Mouse (Mus musculus): ENCODE measurements around the gene Adcy7.

Gene Adcy7

GRCm38 (mm10) chr8:88273051-88273430, 838 bp downstream of the Adcy7 start:
- DNase-seq (ENCODE audit: low read depth, low spot score) = no peak

DNA sequence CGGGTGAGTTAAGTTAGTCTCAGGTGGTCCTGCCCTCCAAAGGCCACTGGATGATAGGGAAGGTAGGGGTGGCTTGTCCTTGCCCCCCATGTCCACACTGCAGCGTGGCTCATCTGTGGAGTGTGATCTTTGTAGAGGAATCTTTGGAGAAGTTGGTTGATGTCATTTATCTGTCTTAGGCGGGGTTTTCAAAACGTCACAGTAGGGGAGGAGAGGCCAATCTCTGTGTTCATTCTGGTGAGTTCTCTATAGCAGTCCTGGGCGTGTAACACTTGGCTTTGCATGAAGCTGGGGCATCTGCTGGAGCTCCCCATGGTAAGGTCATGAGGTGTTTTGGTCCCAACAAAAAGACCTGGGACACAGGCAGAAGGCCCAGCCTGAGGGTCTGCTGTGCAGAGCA, 1.9 kb downstream of the Adcy7 start:
- no peak for DNase-seq (ENCODE audit: low read depth, low spot score)

DNA sequence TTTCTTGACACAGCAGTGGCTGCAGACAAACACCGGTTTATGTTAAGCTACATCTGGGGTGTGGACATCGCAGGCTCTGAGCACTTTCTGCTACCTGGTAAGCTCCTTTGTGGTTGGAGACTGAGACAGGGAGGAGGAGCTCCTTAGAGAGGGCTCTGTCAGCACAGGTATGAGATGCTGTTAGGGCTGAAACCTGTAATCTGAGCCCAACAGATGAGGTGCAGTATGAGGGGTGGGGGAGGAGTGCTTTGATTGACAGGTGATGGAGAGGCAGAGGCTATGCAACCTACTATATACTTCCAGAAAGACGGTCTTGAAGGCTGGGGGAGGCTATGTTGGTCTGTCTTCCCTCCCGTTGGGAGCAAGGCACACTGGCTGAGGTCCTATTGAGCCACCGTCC, 7.0 kb downstream of the Adcy7 start:
- no peak for DNase-seq (ENCODE audit: low read depth, low spot score)

DNA sequence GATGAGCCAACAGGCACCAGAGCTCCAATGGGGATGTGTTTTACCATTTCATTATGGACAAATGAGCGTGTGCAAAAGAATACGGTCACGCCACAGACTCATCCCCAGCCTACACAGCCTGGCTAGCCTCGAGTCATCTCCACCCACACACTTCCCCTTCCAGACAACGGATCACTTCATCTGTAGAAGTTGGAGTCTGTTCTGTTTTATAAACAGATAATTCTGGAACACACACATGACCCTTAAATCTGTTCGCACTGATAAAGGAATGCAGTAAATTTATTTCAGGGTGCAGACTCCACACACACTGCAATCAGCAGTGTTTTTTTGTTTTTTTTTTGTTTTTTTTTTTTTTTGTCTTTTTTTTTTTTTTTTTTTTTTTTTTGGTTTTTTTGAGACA, 7.5 kb downstream of the Adcy7 start:
- peak; percentile 50 for DNase-seq (ENCODE audit: low read depth, low spot score)

DNA sequence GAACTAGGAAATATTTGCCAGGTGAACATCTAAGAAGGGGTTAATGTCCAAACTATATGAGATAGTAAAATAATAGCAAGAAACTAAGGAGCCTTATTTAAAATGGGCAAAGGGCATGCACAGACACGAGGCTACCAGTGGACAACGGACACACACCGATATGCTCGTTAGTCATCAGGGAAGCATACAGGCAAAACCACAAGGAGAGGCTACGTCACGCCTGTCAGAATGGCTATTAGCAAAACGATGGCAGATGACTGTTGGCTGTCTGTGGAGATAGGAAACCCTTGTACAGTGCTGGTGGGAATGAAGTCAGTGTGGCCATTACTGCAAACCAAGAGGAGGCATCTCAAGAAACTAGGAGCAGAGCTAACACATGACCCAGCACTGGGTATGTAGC, 8.7 kb downstream of the Adcy7 start:
- DNase-seq (ENCODE audit: low read depth, low spot score) = no peak

- no peak for DNase-seq (ENCODE audit: low read depth, low spot score)
Measured at GRCm38 (mm10) chr8:88282684-88283083, 10.5 kb downstream of the Adcy7 start.

- no peak for DNase-seq (ENCODE audit: low read depth, low spot score)
Measured at GRCm38 (mm10) chr8:88283243-88284115, 11.3 kb downstream of the Adcy7 start.

GRCm38 (mm10) chr8:88284738-88285137, 12.5 kb downstream of the Adcy7 start:
- DNase-seq (ENCODE audit: low read depth, low spot score) = no peak

GRCm38 (mm10) chr8:88285469-88286356, 13.5 kb downstream of the Adcy7 start:
- DNase-seq (ENCODE audit: low read depth, low spot score) = no peak

GRCm38 (mm10) chr8:88286421-88286960, 14.3 kb downstream of the Adcy7 start:
- no peak for DNase-seq (ENCODE audit: low read depth, low spot score)

DNA sequence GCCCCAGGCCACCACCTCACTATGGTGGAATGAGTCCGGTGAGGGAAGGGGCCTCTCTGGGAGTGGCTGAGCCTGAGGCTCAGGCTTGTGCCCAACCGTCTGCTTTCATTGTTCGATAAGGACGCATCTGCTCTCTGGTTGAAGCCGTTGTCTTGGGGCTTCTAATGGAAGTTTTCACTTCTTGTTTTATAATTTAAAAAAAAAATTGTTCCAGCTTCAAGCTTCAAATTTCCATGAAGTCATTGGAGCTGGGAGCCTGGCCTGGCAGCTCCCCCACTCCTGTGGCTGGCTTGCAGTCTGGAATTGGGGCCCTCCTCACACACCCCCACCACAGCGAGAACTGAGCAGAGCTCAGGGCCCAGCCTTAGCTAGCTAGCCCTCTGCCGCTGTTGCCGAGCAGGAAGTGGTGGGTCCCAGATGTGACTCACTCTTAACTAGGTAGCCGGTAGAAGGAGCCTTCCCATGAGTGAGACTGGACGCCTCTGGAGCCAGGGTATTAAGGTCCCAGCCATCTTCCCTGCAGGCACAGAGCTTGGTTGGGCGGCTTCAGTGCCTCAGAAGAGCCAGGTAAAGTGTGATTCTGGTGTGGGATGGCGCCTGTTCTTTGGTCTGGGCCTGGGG, 16.5 kb downstream of the Adcy7 start:
- no peak for DNase-seq (ENCODE audit: low read depth, low spot score)

DNA sequence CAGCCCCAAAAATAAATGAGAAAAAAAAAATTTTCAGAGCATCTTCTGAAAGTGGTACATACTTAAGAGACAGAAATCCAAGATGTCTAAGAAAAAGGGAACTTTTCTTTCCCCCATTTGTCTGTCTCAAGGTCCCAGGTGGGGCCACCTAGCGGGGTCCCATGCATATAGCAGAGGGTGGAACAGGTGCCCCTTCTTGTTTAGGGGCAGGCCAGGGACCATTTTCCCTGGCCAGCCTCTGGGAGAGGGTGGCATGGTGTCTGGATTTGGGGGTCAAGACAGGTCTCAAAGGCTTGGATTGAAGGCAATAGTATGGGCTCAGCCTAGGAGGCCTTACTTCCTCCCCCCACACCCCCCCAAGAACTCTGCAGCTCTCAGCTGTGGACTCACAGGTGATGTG, 17.7 kb downstream of the Adcy7 start:
- no peak for DNase-seq (ENCODE audit: low read depth, low spot score)

- no peak for DNase-seq (ENCODE audit: low read depth, low spot score)
Measured at GRCm38 (mm10) chr8:88290326-88291304, 18.4 kb downstream of the Adcy7 start.

GRCm38 (mm10) chr8:88291305-88291690, 19.1 kb downstream of the Adcy7 start:
- no peak for DNase-seq (ENCODE audit: low read depth, low spot score)

DNA sequence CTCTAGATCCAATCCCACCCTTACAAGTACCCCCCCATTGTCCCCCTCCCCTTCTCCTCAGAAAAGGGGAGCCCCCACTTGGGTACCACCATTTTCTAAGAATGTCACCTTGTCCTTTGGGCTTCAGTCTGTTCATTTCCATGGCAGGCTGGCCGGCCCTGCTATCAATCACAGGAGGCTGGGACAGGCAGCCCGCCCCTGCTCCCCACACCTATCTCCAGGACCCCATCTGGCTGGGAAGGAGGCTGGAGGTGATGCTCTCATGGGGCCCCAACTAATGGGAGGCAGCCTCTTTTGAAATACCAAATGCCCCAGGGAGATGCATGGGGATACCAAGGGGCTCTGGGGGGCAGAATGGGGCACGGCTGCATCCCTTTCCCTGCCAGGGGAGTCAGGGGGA, 20.7 kb downstream of the Adcy7 start:
- DNase-seq (ENCODE audit: low read depth, low spot score) = no peak

DNA sequence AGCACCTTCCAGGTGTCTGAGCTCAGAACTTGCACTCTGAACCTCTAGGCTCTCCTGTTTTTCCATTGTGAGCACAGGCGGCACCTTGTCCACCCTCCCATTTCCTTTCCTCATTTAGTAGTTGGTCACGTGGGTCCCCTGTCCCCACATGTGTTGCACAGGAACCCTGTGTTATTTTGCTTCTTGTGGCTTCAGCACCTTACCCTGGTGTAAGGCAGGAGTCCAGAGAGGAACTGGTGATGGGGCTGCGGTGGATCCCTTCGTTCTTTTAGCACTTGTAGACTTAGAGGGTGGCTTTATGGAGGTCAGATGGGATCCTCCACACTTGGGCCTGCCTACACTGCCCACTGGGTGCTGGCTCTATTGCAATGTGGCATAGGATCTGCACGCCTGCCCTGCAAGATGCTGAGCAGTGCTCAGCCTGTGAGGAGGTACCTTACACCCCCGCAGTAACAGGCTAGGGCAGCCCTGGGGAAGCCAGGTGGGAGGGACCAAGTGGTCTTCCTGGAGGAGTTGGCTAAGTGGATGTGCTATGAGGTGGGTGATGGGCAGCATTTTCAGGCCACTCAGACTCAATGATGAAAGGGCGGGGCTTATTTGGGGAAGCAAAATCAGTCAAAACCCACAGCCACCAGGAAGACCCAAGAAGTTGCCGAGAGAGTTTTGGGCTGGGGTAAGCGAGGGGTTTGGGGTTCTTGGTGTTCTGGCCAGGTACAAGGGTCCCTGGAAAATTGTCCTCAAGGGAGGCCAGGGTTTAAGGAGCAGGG, 21.6 kb downstream of the Adcy7 start:
- no peak for DNase-seq (ENCODE audit: low read depth, low spot score)

DNA sequence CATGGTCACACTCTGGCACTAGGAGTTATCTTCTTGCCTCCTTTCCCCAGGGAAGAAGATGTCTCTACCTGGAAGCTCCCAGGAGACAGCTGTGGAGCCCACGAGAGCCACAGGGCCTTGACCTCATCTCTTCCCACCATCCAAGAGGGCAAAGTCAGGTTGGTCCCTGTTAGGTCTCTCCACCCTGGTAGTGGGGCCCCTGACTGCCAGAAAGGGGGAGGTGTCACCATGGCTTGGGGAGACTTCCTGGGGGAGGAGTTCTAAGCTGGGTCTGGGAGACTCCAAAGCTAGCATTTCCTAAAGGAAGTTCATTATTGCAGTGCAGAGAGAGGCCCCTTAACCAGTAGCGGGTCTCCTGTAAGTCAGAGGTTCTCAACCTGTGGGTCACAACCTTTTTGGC, 22.8 kb downstream of the Adcy7 start:
- no peak for DNase-seq (ENCODE audit: low read depth, low spot score)

- peak; percentile 76 for DNase-seq (ENCODE audit: low read depth, low spot score)
Measured at GRCm38 (mm10) chr8:88297976-88298732, 26.0 kb downstream of the Adcy7 start.

- no peak for DNase-seq (ENCODE audit: low read depth, low spot score)
Measured at GRCm38 (mm10) chr8:88298733-88299103, 26.5 kb downstream of the Adcy7 start.
